Mouse (Mus musculus) cerebellum, adult 18-20 months (tissue): ENCODE results near the gene Gnb1l.

Experiments used
- DNase-seq, 2 experiments: peaks; one replicate each; pipeline ENCODE4 v3.0.0; 2021

The Gnb1l gene

GRCm38 (mm10) chr16:18588738-18589055, 90.2 kb downstream of the Gnb1l start:
- DNase-seq: no peak

GRCm38 (mm10) chr16:18589080-18589621, 90.6 kb downstream of the Gnb1l start:
- no peak for DNase-seq

GRCm38 (mm10) chr16:18589804-18590790, 91.6 kb downstream of the Gnb1l start, which contains the start of gene Tbx1:
Gene Tbx1, minus strand, starts transcription at chr16:18590671.
- DNase-seq: no peak

GRCm38 (mm10) chr16:18591047-18592018, 92.8 kb downstream of the Gnb1l start:
- no peak for DNase-seq

GRCm38 (mm10) chr16:18593930-18594329, 95.4 kb downstream of the Gnb1l start:
- DNase-seq: no peak

- DNase-seq: no peak
Observed at GRCm38 (mm10) chr16:18596255-18596654, 97.7 kb downstream of the Gnb1l start.

GRCm38 (mm10) chr16:18598006-18598405, 99.5 kb downstream of the Gnb1l start:
- DNase-seq: no peak

GRCm38 (mm10) chr16:18601447-18601846, 102.9 kb downstream of the Gnb1l start:
- no peak for DNase-seq

GRCm38 (mm10) chr16:18604267-18604701, 105.8 kb downstream of the Gnb1l start:
- DNase-seq: no peak

- no peak for DNase-seq
Observed at GRCm38 (mm10) chr16:18605705-18606104, 107.2 kb downstream of the Gnb1l start.

- no peak for DNase-seq
Observed at GRCm38 (mm10) chr16:18608226-18608625, 109.7 kb downstream of the Gnb1l start.

GRCm38 (mm10) chr16:18609099-18609498, 110.6 kb downstream of the Gnb1l start:
- no peak for DNase-seq

- DNase-seq: no peak
Observed at GRCm38 (mm10) chr16:18611752-18612151, 113.2 kb downstream of the Gnb1l start.

GRCm38 (mm10) chr16:18613301-18613700, 114.8 kb downstream of the Gnb1l start:
- DNase-seq: no peak
